Mouse (Mus musculus): ENCODE results near the gene Wt1. TPM values are rescaled to one million over a fixed set of nuclear protein-coding genes. Genes with fewer than 3 reads are reported as not detected.
A peak's percentile ranks its signal among the peaks of the same experiment; 100 is the strongest.

Wt1 gene
- 124 and 142 TPM in 2 replicates for polyA plus RNA-seq (2015; fragmentation: Nextera tagmentation; extraction: Ambion mirVana)

DNA sequence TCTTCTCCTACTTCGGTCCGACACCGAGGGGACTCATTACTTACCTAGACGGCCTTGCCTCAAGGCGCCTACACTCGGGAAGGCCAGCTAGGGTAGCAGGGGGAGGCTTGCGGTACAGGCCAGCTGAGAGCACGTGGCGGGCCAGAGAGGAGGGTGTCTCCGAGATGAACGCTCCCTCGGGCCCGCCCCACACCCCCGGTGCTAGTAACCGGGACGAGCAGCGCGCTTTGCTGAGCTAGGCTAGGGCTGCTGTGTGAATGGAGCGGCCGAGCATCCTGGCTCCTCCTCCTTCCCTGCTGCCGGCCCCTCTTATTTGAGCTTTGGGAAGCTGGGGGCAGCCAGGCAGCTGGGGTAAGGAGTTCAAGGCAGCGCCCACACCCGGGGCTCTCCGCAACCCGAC is at the start of gene Wt1:
Gene Wt1, plus strand, starts transcription at position 251 of the 400 bp plus-strand sequence.
- 0% methylated on average over 25 of the region's 25 CpGs for WGBS
- Histone ChIP-seq H3K9ac (replicated peaks; ENCODE audit: low read length) (peak within 1 kb of the TSS; percentile 85), H3K4me1 (ENCODE audit: insufficient read depth, low read length) (peaks cover 41% of the 10 kb centered on the region), H3K4me2 (replicated peaks; ENCODE audit: low read depth, low read length) (peak within 1 kb of the TSS; percentile 69), H3K27ac (ENCODE audit: low read length) (peak within 1 kb of the TSS; percentile 96), H3K4me3 (ENCODE audit: low read length) (peak within 1 kb of the TSS; percentile 76), H3K9me3 (ENCODE audit: low read length) (no peaks in the 10 kb centered on the region), H3K27me3 (ENCODE audit: insufficient read depth, low read length) (peaks cover 58% of the 10 kb centered on the region), H3K36me3 (ENCODE audit: insufficient read depth, low read length) (no peaks in the 10 kb centered on the region)
- peak; percentile 89 for ATAC-seq (ENCODE audit: low FRiP score, low TSS enrichment)

DNA sequence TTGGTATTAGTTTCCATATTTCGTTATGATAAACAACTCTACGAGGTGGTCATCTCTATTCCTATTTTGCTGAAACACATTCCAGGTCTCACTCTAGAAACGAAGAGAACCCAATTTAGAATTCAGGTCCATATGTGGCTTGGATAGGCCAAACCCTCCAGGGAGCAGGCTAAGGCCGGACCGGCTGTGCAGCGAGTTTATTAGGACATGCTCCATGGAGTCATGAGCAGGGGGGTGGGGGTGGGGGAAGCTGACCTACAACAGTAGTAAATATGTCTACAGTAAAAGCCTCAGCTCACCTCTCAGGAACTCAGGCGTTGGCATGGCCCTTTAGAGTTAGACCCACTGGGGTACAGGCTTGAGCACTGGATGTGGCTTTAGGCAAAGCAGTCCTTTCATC is 49.2 kb upstream of the Wt1 start:
- Histone ChIP-seq H3K9ac (replicated peaks; ENCODE audit: low read length) (no peak overlapping the region), H3K36me3 (ENCODE audit: insufficient read depth, low read length) (no peaks in the 10 kb centered on the region), H3K27ac (ENCODE audit: low read length) (no peak overlapping the region), H3K4me3 (ENCODE audit: low read length) (no peak overlapping the region), H3K4me1 (ENCODE audit: insufficient read depth, low read length) (peaks cover 28% of the 10 kb centered on the region), H3K4me2 (replicated peaks; ENCODE audit: low read depth, low read length) (no peak overlapping the region), H3K27me3 (ENCODE audit: insufficient read depth, low read length) (no peaks in the 10 kb centered on the region), H3K9me3 (ENCODE audit: low read length) (no peaks in the 10 kb centered on the region)
- WGBS, result 51% methylated on average over 7 of the region's 7 CpGs
- no peak for ATAC-seq (ENCODE audit: low FRiP score, low TSS enrichment)

DNA sequence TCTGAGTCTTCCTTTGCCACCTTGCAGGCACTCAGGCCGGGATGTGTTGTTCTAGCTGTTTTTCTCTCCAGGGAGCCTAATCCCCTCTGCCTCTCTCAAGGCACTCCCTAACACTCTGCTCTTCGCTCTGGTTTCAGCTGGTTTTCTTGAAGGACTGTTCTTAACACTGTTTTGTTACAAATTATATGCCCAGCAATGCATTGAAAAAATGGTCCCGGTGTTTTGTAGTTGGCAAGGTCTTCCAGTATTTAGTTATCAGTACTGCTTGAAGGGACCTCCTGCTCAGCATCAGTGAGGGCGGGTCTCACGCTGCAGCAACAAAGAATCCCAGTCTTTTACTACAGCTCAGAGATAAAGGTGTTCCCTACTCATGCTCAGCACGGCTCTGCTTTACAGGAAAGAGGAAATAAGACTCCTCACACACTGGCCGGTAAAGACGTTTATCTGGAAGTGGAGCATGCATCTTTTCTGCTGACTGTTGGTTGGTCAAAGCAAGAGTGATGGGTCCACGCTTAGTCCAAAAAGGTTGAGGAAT is 44.0 kb upstream of the Wt1 start:
- Histone ChIP-seq H3K27me3 (ENCODE audit: insufficient read depth, low read length) (no peaks in the 10 kb centered on the region), H3K36me3 (ENCODE audit: insufficient read depth, low read length) (no peaks in the 10 kb centered on the region), H3K4me3 (ENCODE audit: low read length) (no peak overlapping the region), H3K4me1 (ENCODE audit: insufficient read depth, low read length) (peaks cover 17% of the 10 kb centered on the region; the same call in 1 of the 2 replicates), H3K4me2 (replicated peaks; ENCODE audit: low read depth, low read length) (no peak overlapping the region), H3K27ac (ENCODE audit: low read length) (no peak overlapping the region), H3K9me3 (ENCODE audit: low read length) (no peaks in the 10 kb centered on the region), H3K9ac (replicated peaks; ENCODE audit: low read length) (no peak overlapping the region)
- ATAC-seq (ENCODE audit: low FRiP score, low TSS enrichment), result no peak
- WGBS, result 49% methylated on average over 9 of the region's 9 CpGs

DNA sequence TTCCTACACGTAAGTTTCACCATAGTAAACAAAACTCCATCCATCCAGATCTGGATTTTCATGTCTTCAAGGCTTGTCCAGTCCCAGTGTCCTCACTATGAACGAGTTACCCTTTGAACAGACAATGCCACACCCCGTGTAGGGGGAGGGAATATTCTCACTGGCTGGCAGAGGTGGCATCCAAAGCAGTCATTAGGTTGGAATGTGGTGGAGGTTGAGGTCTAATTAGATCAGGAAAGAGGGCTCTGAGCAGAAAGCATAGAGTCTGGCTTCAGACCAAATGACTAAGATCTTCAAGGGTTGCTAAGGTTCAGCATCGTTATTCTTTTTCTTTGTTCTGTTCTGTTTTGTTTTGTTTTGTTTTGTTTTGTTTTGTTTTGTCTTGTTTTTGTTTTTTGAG is 42.3 kb upstream of the Wt1 start:
- Histone ChIP-seq H3K4me2 (replicated peaks; ENCODE audit: low read depth, low read length) (no peak overlapping the region), H3K36me3 (ENCODE audit: insufficient read depth, low read length) (no peaks in the 10 kb centered on the region), H3K4me3 (ENCODE audit: low read length) (no peak overlapping the region), H3K4me1 (ENCODE audit: insufficient read depth, low read length) (peaks cover 8% of the 10 kb centered on the region), H3K27me3 (ENCODE audit: insufficient read depth, low read length) (no peaks in the 10 kb centered on the region), H3K9ac (replicated peaks; ENCODE audit: low read length) (no peak overlapping the region), H3K9me3 (ENCODE audit: low read length) (no peaks in the 10 kb centered on the region), H3K27ac (ENCODE audit: low read length) (no peak overlapping the region)
- WGBS, result 78% methylated on average over 4 of the region's 4 CpGs
- ATAC-seq (ENCODE audit: low FRiP score, low TSS enrichment), result no peak

DNA sequence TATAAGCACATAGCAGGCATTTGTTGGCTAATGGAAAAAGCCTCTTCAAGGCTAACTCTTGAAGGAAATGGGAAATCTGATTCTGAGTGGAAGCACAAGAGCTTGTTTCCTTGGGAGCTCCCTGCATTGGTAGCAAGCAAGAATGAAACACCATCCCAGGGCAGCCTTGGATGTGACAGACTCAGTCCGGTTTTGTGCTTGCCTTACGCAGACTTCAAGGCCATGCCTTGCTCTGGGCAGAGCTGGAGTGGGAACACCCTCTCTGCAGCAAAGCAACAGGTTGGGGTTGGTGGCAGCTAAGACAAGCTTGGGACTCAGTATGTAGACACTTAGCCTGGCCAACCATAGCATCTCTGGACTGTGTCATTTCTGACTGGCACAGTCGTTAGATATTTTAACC is 40.2 kb upstream of the Wt1 start:
- no peak for ATAC-seq (ENCODE audit: low FRiP score, low TSS enrichment)
- no peak overlapping the region for H3K9ac ChIP-seq (replicated peaks; ENCODE audit: low read length)
- no peak overlapping the region for H3K27ac ChIP-seq (ENCODE audit: low read length)
- H3K9me3 ChIP-seq (ENCODE audit: low read length), result no peaks in the 10 kb centered on the region
- 93% methylated on average over 3 of the region's 3 CpGs for WGBS
- H3K27me3 ChIP-seq (ENCODE audit: insufficient read depth, low read length), result no peaks in the 10 kb centered on the region
- no peak overlapping the region for H3K4me3 ChIP-seq (ENCODE audit: low read length)
- peaks cover 26% of the 10 kb centered on the region for H3K4me1 ChIP-seq (ENCODE audit: insufficient read depth, low read length)
- H3K4me2 ChIP-seq (replicated peaks; ENCODE audit: low read depth, low read length), result no peak overlapping the region
- no peaks in the 10 kb centered on the region for H3K36me3 ChIP-seq (ENCODE audit: insufficient read depth, low read length)

DNA sequence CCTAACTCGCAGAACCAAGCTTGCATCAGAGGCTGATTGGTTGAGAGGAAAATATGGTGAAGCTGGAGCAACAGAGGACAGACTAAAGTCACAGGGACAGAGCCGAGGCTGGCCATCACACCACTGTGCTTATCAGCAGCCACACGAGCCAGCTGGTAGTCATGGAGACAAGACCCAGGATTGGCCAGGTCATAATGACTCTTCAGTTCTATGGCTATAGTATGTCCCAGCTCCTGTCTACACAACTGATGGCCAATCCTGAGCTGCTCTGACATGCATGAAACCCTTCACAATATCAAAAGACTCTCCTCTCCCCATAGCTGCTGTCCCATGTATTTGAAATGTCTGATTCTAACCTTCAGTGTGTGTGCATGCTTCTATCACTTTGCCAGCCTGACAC is 38.3 kb upstream of the Wt1 start:
- Histone ChIP-seq H3K27me3 (ENCODE audit: insufficient read depth, low read length) (no peaks in the 10 kb centered on the region), H3K4me1 (ENCODE audit: insufficient read depth, low read length) (peaks cover 28% of the 10 kb centered on the region), H3K9me3 (ENCODE audit: low read length) (no peaks in the 10 kb centered on the region), H3K27ac (ENCODE audit: low read length) (no peak overlapping the region), H3K36me3 (ENCODE audit: insufficient read depth, low read length) (no peaks in the 10 kb centered on the region), H3K9ac (replicated peaks; ENCODE audit: low read length) (no peak overlapping the region), H3K4me2 (replicated peaks; ENCODE audit: low read depth, low read length) (no peak overlapping the region), H3K4me3 (ENCODE audit: low read length) (no peak overlapping the region)
- 85% methylated on average over 3 of the region's 3 CpGs for WGBS
- no peak for ATAC-seq (ENCODE audit: low FRiP score, low TSS enrichment)

DNA sequence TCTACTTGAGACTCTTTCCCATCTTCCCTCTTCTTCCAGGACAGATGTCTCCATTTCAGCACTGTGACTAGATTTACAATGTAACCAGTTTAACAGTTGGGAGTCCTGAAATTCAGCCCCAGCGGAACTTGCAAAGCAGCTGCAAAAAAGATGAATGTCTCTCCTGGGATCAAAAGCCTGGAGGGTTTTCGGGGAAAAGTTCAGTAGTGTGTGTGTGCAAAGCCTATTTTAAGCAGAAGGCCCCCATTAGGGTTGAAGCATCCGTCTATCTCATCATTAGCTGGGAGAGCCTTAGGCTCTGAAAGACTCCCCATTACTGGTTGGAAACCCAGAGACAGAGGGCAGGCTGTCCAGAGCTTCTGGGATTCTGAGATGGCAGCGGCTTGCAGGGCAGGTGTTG is 37.2 kb upstream of the Wt1 start:
- H3K27ac ChIP-seq (ENCODE audit: low read length), result peak overlapping the region; percentile 89
- H3K4me3 ChIP-seq (ENCODE audit: low read length), result no peak overlapping the region
- H3K9ac ChIP-seq (replicated peaks; ENCODE audit: low read length), result no peak overlapping the region
- no peaks in the 10 kb centered on the region for H3K36me3 ChIP-seq (ENCODE audit: insufficient read depth, low read length)
- 31% methylated on average over 4 of the region's 4 CpGs for WGBS
- H3K9me3 ChIP-seq (ENCODE audit: low read length), result no peaks in the 10 kb centered on the region
- no peaks in the 10 kb centered on the region for H3K27me3 ChIP-seq (ENCODE audit: insufficient read depth, low read length)
- H3K4me2 ChIP-seq (replicated peaks; ENCODE audit: low read depth, low read length), result no peak overlapping the region
- H3K4me1 ChIP-seq (ENCODE audit: insufficient read depth, low read length), result peaks cover 28% of the 10 kb centered on the region
- peak; percentile 53; the same call in 1 of the 2 replicates for ATAC-seq (ENCODE audit: low FRiP score, low TSS enrichment)

DNA sequence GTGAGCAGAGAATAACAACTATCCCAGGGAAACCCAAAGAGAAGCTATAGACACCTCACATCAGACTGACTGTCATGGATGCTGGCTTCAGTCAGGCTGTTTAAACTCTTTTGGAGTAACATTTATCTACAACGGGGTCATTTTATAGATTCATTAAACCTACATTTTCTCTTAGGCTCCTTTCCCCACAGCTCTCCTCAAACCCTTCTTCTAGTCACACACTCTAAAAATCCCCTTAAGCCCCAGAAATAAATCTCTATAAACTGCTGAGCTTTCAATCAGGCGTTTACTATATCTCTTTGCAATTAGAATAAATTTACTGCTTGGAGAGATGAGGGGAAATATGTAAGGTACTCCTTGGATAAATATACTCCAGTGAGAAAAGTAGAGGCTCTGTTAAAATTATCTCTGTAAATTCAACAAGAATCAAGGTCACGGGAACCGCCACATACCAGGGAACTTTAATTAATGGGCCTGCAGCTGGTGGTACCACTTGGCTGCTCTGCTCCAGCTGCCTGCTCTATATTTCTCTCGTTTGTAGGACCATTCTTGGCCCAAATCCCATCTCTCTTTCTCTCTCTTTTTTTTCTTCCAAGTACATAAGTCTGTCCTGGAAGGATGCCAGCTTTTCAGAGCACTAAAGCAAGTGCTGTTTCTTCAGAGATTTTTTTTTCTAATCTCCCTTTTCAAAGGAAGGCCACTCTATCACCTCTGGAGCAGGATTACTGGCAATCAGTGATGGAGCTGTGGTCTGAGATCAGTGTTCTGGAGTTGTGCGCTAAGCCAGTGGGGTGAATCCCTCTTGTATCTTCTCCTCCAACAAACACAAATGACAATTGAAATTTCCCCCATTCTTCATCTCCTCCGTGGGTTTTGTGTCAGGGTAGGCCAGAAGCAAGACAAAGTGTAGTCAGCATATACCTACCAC is 36.5 kb upstream of the Wt1 start:
- 21% methylated on average over 7 of the region's 7 CpGs for WGBS
- peak; percentile 62; the same call in 1 of the 2 replicates for ATAC-seq (ENCODE audit: low FRiP score, low TSS enrichment)

DNA sequence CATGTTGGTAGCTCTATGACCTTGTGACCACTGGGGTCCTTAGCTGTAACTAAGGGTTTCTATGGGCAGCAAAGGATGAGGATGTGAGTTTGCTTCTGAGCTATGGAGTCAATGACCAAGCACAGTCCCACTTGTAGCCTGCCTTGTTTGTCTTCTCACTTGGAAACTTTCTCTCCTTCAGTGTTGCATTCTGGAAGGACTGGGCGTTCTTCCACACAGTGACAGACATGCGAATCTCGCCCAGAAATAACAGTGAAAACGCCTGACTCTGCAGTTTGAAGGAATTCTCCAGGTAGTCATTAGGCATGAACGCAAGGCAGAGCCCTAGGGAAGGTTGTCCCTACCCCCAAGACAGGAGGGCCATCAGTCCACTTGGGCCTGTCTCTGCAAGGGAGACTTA is 35.3 kb upstream of the Wt1 start:
- H3K4me2 ChIP-seq (replicated peaks; ENCODE audit: low read depth, low read length), result no peak overlapping the region
- WGBS, result 68% methylated on average over 5 of the region's 5 CpGs
- H3K27ac ChIP-seq (ENCODE audit: low read length), result no peak overlapping the region; the same call in 1 of the 2 replicates
- no peak overlapping the region for H3K9ac ChIP-seq (replicated peaks; ENCODE audit: low read length)
- ATAC-seq (ENCODE audit: low FRiP score, low TSS enrichment), result 0 out of 2 replicates have a peak, but pooled peaks have one; percentile 32
- H3K9me3 ChIP-seq (ENCODE audit: low read length), result no peaks in the 10 kb centered on the region
- no peak overlapping the region for H3K4me3 ChIP-seq (ENCODE audit: low read length)
- no peaks in the 10 kb centered on the region for H3K36me3 ChIP-seq (ENCODE audit: insufficient read depth, low read length)
- peaks cover 28% of the 10 kb centered on the region for H3K4me1 ChIP-seq (ENCODE audit: insufficient read depth, low read length)
- H3K27me3 ChIP-seq (ENCODE audit: insufficient read depth, low read length), result no peaks in the 10 kb centered on the region

More for the DNA sequence above, 36.5 kb upstream of the Wt1 start:
- no peaks in the 10 kb centered on the region for H3K27me3 ChIP-seq (ENCODE audit: insufficient read depth, low read length)
- H3K4me2 ChIP-seq (replicated peaks; ENCODE audit: low read depth, low read length), result no peak overlapping the region
- H3K9me3 ChIP-seq (ENCODE audit: low read length), result no peaks in the 10 kb centered on the region
- no peak overlapping the region for H3K4me3 ChIP-seq (ENCODE audit: low read length)
- peaks cover 28% of the 10 kb centered on the region for H3K4me1 ChIP-seq (ENCODE audit: insufficient read depth, low read length)
- no peak overlapping the region for H3K9ac ChIP-seq (replicated peaks; ENCODE audit: low read length)
- H3K27ac ChIP-seq (ENCODE audit: low read length), result peak overlapping the region; percentile 89
- no peaks in the 10 kb centered on the region for H3K36me3 ChIP-seq (ENCODE audit: insufficient read depth, low read length)

DNA sequence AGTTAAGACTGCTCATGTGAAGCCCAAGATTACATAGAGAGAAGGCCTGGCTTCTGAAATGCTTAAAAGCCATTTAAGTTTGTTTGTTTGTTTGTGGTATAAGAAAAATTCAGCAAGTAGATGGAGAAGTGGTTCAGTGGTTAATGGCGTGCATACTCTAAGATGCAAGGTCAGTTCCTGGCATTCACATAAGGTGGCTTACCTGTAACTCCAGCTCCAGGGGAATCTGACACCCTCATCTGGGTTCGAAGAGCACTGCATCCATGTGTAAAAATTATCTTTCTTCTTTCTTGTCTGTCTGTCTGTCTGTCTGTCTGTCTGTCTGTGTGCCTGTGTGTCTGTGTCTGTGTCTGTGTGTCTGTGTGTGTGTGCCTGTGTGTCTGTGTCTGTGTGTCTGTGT is 34.6 kb upstream of the Wt1 start, which contains the start of gene Gm11060:
Gene Gm11060, plus strand, starts transcription at position 301 of the 400 bp plus-strand sequence.
- ATAC-seq (ENCODE audit: low FRiP score, low TSS enrichment), result no peak
- no peaks in the 10 kb centered on the region for H3K36me3 ChIP-seq (ENCODE audit: insufficient read depth, low read length)
- H3K9ac ChIP-seq (replicated peaks; ENCODE audit: low read length), result no peak within 1 kb of the TSS
- no peak within 1 kb of the TSS; the same call in 1 of the 2 replicates for H3K27ac ChIP-seq (ENCODE audit: low read length)
- H3K4me1 ChIP-seq (ENCODE audit: insufficient read depth, low read length), result peaks cover 28% of the 10 kb centered on the region
- no peaks in the 10 kb centered on the region for H3K9me3 ChIP-seq (ENCODE audit: low read length)
- H3K27me3 ChIP-seq (ENCODE audit: insufficient read depth, low read length), result no peaks in the 10 kb centered on the region
- H3K4me3 ChIP-seq (ENCODE audit: low read length), result no peak within 1 kb of the TSS
- no peak within 1 kb of the TSS for H3K4me2 ChIP-seq (replicated peaks; ENCODE audit: low read depth, low read length)
- WGBS, result 90% methylated on average over 2 of the region's 2 CpGs
